Mouse (Mus musculus) cerebellum, postnatal 14 days (tissue): ENCODE results near the gene Bbs7.
"Not testable (repeated sequence)": the region's sequence is repeated elsewhere in the genome, so short reads cannot be mapped to it uniquely, and the experiment has no call there.

Experiments
- DNase-seq, 2 experiments: peaks; one replicate each; pipeline ENCODE4 v3.0.0; 2021; ENCODE audit warnings: mixed read lengths in 2 of 2

Gene Bbs7

DNA sequence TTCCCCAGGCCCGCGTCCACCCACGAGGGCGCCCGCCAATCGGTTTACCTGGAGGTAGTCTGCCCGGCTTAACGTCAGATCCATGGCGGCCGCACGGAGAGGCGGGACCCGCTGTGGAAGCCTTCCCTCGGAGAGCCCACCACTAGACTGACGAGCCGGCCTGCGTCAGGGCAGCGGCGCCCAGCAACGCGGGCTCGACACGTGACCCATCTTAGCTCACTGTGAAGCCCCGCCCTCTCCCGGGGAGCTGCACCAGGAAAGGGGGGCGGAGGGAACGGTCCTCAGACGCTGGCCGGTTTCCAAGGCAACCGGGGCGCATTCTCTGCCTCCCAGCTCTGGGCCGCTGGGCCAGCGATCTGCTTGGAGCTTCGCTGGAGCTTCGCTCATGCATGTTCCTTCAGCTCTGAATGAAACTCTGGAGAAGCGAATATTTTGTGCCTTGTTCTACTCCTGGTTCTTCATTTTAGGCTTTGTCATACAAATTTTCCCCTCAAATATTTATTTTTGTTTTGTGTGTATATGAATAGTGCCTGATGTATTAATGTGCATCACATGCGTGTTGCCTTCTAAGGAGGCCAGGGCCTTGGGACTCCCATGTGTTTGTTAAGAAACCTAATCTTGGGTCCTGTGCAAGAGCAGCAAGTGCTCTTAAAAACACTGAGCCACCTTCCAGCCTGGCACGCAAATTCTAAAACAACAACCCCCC lies at the start of gene Bbs7:
Bbs7 (minus strand) TSS at position 276 of the 706 bp plus-strand sequence.
- DNase-seq, result peak; percentile 96 to 97

DNA sequence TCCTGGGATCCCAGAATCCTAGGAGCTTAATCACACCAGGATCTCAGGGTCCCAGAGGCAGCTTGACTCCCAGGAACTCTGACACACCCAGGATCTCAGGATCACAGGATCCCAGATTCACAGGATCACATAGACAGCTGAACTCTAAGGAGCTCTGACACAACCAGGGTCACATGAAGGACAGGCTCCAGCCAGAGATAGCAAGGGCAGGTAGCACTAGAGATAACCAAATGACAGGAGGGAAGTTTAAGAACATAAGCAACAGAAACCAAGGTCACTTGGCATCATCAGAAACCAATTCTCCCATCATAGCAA lies 31.9 kb upstream of the Bbs7 start:
- not testable (repeated sequence) for DNase-seq

DNA sequence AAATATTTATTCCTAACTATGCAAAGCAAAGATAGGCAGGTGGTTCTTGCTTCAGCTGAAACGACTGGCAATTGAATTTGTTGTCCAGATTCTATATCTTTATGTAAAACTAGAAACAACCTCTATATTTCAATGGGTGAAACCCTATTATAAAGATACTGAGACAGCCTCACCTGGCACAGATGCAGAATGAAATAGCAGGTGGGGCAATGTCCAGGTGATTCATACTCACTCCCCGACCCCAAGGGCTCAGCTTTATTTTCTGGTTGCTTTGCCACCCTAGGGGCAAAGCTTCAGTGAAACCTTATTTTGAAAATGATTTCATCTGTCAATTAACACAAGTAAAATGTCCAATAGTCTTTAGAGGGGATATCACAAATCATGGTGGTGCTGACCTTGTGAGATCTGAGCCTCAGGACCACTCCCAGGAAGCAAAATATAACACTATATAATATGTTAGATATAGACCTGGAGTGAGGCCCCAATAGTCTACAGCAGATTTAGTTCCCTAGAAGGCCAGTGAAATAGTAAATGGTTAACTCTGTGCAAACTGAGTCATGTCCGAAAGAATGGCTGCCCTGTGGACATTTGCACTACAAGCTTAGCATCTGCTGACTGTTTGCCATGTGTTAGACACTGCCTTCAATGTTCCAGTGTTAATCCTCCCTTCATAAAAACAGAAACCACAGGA lies 31.4 kb upstream of the Bbs7 start:
- DNase-seq, result no peak

DNA sequence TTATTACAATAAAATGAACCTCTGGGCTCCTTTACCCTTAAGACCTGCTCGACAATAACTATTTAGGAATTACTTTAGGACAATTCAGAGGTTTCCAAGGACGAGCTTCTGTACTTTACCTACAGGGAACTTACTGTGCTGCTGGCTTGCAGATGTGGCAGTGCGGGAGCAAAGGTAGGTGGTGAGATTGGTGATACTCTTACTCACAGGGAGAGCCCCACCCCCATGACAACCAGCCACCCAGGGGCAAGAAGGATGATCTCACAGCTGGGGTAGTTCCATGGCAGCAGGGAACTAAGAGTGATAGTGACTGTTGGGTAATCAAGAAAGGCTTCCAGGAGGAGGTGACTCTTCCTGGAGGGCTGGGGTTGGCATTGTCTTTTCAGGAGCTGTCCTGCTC lies 30.1 kb upstream of the Bbs7 start:
- no peak for DNase-seq

DNA sequence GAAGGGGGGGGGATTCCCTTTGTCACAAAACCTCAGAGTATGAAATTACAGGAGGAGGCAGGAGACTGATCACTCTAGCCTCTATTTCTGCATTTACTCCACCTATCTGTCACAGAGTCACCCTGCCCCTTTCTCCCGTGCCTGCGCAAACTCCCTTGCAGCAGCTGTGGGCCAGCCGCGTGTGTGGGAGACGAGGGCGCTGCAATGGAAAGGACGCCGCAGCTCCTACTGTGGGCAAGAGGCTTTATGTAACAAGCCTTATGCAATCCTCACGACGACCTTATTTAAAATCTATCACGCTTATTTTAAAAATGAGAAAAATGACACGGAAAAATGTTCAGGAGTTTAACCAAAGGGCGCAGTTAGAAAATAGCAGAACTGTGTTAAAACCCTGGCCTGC lies 29.5 kb upstream of the Bbs7 start:
- no peak for DNase-seq

DNA sequence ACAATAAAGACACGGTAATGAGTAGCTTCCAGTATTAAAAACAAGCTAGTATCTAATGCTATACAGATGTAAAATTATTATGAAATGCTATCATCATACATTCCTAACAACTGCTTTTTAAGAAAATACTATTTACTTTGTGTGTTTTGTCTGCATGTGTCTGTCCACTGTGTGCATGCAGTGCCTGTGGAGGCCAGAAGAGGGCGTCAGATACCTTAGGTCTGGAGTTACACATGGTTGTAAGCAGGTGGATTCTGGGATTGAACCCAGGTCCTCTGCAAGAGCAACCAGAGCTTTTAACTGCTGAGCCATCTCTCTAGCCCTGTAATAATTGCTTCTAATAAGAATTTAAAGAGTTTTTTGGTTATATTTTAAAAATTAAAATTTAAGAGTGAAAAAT lies 27.5 kb upstream of the Bbs7 start:
- peak in 1 of 2 experiments; percentile 21 for DNase-seq

DNA sequence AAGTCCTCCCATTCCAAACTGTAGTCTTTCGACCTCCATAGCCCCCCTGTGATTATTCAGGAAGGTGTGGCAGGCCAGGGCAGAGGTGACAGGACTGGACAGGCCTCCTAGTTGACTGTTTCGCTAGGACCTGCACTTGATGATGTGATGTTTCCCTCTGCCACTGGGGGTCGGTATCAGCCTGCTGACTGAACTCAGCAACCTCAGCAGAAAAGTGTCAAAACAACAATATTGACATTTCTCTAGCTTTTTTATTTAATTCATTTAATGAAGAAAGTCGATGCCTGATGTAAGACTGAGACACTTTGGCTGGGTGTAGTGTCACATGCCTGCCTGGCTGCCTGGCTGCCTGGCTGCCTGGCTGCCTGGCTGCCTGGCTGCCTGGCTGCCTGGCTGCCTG lies 22.2 kb upstream of the Bbs7 start:
- DNase-seq, result peak; percentile 70 to 77

DNA sequence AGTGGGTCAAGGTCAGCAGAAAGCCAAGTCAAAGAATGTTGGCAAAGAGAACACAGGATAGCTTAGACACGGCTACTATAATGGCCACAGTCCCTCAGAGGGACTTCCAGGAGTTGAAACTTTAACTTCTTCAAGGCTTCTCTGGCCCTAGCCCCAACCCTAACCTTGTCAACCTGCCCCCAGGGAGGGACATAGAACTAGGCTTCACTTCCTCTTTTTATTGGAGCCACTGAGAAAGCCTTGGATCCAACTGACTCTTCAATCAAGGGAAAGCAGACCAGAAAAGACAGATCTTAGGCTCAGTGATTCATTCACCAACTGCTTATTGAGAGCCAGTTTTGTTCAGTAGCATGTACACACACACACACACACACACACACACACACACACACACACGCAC lies 13.5 kb upstream of the Bbs7 start:
- DNase-seq, result no peak

DNA sequence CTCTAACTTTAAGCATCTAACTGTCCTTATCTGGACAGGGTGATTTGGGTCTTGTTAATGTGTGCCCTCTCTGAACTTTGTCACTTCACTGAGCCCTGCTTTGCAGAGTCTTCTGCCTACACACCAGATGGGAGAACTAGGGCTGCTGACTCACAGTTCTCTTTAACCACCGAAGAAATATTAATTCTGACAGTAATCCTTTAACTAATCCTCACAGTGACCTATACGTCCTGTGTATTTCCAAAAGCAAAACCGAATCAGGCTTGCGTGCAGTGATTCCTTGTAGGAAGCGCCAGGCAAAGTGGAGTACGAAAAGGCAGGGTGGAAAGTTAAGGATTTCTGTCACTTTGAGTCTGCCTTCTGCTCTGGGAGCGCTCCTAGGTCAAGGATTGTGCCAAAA lies 4.9 kb upstream of the Bbs7 start:
- no peak for DNase-seq

DNA sequence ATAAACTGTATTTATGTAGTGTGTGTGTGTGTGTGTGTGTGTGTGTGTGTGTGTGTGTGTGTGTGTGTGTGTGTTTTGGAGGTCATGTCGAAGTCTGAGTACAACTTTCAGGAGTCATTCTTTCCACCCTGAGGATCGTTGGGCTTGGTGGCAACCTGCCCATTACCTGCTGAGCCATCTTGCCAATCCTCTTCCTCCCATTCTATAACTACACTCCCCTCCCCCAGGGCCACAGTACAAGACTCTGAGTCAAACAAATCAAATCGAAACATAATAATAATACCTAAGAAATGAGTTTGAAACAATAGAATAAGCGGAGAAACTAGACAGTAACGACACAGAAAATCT lies 605 bp upstream of the Bbs7 start:
- DNase-seq, result peak; percentile 58 to 63

DNA sequence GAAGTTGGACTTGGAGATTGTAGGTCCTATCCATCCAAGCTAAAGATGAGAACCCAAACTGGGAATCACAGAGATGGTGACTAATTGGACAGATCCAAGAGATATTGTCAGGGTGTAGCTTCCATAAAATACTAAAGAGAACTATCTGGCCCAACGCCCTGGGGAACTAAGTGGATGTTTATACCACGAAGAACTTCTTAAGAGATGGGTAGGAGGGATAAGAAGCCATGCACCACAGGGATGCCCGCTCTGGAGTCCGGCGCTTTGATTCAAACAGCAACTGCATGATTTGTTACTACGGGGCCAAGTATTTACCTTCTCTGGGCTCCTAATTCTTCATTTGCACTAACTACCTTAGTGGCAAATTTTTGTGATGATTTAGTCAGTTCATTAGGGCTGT lies 590 bp downstream of the Bbs7 start:
- DNase-seq, result peak in 1 of 2 experiments; percentile 27

DNA sequence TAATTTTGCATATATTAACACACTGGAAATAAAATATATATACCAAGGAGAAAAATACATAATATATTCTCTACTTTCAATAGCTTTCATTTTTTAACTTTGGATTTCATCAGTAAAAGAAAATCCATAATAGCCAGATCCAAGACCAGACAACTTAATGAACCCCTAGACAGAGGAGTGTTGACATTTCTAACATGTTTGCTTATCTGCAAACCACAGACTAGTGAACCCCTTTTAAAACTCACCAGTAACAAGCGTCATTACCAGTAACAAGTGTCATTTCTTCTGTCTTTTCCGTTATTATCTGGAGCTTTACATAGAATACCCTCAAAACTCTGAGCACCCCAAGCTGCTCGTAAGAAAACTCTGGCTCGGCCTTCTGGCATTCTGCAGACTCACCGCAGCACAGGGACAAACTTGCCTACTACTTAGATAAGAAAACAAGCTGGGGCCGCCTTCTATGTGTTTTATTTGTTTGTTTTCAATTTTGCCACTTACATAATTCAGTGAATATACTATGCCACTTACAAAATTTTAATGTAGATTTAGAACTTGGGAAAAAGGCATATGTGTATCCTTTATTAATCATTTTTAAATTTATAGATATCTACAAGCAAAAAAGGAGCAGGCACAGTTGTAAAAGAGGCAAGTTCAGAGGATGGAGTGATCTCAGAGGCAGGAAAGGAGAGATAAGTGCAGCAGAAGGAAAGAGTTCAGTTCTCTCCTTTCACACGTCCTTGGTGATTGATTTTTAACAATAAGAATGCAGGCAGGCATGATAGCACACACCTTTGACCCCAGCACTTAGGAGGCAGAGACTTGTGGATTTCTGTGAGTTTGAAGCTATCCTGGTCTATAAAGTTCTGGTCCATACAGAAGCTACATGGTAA lies 7.1 kb downstream of the Bbs7 start:
- no peak for DNase-seq

DNA sequence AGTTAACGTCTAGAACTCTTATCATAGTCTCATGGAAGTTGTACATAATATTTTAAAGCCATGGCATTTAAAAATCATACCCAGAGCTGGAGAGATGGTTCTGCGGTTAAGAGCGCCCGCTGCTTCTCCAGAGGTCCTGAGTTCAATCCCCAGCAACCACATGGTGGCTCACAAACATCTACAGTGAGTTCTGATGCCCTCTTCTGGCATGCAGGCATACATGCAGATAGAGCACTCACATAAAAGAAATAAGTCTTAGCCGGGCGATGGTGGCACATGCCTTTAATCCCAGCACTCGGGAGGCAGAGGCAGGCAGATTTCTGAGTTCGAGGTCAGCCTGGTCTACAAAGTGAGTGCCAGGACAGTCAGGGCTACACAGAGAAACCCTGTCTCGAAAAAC lies 13.5 kb downstream of the Bbs7 start:
- DNase-seq, result not testable (repeated sequence)

DNA sequence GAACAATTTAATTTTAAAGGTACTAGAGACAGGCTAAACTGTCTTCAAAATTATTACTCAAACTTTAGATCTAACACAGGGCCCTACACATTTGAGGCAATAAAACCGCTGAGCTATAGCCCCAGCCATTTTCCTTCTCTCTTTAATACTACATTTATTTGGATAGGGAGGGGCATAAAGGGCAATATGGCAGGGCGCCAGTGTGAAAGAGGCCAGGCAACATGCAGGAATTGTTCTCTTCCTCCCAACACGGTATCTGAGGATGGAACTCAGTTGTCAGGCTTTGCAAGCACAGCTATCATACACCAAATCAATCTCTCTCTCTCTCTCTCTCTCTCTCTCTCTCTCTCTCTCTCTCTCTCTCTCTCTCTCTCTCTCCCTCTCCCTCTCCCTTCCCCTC lies 14.5 kb downstream of the Bbs7 start:
- DNase-seq, result no peak

DNA sequence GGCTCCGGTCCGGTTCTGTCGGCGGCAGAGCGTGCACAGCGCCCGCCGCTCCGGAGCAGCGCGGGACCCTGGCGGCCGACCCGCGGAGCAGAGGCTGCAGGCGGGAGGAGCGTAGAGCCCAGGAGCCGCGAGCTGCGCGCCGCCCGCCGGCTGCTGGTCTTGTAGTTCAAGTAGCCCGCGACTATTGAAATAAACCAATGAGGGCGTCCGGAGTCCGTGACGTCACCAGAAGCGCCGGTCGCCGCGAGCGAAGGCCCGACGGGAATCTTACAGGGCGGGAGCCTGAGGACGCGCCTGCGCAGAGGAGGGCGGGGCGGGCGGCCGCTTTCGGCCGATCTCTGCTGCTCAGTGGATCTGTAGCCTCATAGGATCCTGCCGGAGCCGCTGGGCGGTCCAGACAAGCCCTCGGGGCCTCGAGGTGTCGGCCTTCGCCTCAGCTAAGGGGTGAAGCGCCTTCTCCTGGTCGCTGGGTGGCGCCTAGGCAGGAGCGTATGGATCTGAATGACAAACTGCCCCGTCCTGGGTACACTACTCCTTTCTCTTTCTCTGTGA lies 41.4 kb downstream of the Bbs7 start, which contains the start of gene Ccna2:
Ccna2 (minus strand) TSS at position 324 of the 552 bp plus-strand sequence.
- DNase-seq, result peak; percentile 98 to 99

DNA sequence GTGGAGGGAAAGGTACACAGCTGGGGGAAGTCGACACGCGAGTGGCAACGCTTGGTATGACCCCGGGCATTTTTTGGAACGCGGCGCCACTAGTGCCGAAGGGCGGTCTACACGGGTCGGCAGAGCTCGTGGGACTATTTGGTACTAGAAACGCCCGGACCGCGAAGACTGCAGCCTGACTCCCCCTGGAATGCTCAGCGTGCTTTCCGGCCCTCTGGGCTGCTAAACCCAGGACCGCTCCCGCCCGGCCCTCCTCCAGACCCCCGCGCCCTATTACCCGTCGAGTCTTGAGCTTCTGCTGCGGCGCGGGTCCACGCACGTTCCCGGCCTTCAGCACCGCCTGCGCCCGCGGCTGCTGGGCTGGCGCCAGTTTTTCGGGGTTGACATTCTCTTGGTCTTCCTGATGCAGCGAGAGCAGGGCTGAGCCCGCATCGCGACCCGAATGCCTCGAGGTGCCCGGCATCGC lies 41.9 kb downstream of the Bbs7 start:
- DNase-seq, result peak in 1 of 2 experiments; percentile 60

DNA sequence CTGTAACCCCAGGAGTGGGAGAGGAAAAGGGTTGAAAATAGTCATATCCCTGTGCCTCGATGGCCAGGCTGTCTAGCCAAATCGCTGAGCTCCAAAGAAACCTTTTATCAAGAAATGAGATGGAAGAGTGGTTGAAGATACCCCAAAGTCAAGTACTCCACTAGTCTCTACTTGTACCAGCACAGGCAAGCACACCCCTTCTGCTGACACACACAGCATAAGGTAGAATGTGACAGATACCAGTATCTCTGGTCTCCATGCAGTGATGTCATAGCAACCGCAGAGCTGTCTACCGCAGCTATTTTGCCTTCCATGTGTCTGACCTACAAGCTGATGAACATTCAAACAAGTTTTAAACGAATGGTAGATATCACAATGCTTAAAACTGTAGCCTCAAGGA lies 43.4 kb downstream of the Bbs7 start:
- no peak for DNase-seq

DNA sequence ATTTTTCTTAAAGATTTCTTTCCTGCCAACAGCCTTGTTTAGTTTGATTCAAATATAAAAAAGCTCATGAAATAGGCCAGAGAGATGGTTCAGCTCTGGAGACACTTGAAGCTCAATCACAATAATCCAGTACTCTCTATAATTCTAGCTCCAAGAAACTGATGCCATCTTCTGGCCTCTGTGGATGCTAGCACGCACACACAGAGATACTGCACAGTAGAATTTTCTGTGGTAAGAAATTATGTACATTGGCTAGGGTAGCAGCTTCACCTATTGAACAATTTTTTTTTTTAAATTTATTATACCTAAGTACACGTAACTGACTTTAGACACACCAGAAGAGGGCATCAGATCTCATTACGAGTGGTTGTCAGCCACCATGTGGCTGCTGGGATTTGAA lies 49.6 kb downstream of the Bbs7 start:
- no peak for DNase-seq

DNA sequence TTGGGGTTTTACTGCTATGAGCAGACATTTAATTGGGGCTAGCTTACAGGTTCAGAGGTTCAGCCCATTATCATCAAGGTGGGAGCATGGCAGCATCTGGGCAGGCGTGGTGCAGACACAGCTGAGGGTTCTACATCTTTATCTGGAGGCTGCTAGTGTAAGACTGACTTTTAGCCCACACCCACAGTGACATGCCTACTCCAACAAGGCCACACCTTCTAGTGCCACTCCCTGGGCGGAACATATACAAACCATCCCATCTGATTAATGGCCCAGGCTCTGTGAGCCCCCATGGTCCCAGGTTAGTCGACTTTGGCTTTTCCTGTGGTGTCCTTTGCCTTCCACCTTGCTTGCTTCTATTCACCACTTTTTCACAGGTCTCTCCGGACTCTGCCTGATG lies 53.7 kb downstream of the Bbs7 start:
- DNase-seq, result no peak

DNA sequence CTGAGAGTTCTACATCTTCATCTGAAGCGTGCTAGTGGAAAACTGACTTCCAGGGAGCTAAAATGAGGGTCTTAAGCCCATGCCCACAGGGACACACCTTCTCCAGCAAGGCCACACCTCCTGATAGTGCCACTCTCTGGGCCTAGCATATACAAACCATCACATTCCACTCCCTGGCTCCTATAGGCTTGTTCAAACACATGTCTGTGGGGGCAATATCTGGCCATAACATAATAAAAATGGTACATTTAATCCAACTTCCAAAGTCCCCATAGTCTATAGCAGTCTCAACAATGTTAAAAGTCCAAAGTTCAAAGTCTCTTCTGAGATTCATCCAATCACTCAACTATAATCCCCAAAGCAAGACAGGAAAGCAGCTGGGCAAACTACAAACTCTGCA lies 55.7 kb downstream of the Bbs7 start:
- no peak for DNase-seq

DNA sequence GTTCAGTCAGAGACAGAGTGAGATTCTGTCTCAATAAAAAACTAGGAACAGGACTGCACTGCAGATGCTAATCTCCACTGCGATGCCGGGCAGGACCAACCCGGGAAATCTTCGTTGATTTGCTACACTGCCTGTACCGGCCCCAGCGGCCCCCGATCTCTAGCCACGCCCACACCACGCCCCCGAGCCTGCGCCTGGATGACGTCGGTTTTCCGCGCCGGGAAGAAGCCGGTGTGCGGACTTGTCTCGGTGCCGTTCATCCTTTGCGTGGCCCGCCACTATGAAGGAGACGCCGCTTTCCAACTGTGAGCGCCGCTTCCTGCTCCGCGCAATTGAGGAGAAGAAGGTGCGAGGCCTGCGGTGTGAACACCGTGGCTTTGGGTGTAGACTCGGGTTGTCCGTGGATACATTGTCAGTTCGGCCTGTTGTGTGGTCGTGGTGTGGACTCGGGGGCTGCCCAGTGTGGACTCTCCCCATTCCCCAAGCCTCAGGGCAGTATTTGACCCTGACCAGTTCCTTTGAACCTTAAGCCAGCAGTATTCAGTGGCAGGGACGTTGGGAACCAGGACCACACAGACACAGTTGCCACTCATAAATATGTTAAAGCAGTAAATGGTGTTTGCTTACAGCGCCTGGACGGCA lies 60.8 kb downstream of the Bbs7 start, which contains the start of gene Exosc9:
Exosc9 (plus strand) TSS at position 201 of the 642 bp plus-strand sequence.
- DNase-seq, result peak; percentile 98

DNA sequence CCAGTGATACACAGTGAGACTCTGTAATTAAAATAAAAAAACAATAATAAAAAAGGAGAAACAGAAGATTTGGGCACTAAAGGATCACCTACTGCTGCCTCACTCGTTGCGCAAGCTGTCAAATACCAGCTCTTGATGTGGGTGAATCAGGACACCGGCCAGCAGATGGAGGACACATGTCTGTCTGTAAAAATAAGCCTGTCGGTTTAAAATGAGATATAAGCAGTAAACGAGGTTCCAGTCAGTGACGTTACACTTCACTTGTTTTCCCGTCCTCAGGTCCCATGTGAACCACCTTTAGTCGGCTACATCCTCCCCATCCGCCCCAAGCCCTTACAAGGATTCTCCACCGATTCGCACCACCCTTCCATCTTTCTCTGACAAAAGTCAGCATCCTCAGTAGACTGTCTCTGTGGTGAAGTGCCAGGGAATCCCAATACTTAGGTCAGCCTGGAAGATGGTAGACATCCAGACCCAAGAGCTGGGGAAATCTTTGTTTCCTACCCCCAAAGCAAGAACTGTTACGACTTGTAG lies 61.4 kb downstream of the Bbs7 start:
- DNase-seq, result peak in 1 of 2 experiments; percentile 37
